Mouse (Mus musculus): Measurements from ENCODE around the gene Dock9.

Dock9 gene

DNA sequence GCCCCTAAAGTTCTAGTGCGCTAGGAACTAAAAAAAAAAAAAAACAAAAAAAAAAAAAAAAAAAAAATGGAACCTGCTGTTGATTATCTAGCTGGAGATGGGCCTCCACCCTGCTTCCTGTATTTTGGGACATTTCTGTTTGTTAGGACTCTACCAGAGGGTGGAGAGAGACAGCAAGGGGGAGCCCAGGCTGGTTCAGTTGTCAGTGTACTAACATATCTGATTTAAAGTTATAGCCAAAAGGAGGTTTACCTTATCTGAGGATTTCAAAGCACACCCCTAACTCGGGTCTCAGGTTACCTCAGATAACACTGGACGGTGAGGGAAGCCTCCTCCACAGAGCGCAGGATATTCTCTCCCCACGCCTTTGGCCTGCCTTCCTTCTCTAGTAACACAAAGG is 4.0 kb downstream of the Dock9 start:
- intact Hi-C loops (cut with DNase I), result no loop called here

GRCm38 (mm10) chr14:121791935-121792334 is 5.7 kb downstream of the Dock9 start:
- intact Hi-C loops (cut with DNase I), result no loop called here

DNA sequence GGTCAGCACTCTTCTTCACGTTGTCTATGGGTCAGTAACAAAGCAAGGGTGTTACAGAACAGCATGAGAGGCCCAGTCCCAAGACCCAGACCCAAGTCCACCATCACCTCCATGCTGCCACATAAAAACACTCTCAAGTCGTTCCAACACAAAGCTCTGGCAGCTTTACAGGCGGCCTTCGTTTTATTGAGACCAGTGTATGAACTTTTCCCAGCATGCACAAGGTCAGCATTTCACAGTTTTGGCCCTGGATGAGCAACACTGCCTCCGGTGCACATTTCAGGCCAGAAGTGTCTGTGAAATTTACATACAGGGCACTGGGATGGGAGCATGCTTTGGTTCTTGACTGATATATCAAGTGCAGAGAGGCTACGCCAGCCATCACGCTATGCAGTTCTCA is 6.5 kb downstream of the Dock9 start:
- intact Hi-C loops (cut with DNase I), result no loop called here

DNA sequence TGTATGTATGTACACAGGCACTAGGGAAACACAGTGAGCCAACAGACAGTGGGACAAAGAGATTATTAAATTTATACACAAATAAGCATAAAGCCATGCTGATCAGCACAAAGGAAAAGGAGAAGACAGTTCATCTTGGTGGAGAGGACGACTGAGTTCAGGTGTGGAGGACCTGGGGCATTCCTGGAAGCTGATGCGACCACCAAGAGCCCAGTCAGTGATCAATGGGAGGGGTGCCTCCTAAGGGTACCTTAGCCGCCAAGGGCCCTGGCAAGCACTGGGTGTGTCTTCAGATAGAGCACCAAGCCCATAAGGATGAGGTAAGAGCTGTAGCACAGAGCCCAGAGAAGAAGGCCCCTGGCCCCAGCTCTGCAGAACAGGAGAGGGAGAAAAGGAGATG is 8.4 kb downstream of the Dock9 start:
- intact Hi-C loops (cut with DNase I), result no loop called here

DNA sequence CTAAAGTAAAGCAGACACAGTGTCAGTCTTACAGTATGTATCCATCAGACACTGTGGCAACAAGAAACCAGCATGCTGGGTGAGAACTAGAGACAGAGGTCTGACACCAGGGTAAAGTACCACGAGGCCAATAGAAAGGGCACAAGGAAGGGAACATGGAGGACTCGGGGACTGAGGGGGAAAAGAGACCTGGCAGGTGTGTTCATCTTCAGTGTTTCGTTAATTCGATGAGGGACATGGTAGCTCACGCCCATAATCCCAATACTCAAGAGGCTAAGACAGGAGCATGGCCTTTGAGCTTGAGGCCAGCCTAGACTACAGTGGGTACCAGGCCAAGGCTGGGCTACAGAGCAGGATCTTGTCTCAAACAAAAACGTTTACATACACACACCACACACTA is 9.2 kb downstream of the Dock9 start:
- intact Hi-C loops (cut with DNase I), result no loop called here

DNA sequence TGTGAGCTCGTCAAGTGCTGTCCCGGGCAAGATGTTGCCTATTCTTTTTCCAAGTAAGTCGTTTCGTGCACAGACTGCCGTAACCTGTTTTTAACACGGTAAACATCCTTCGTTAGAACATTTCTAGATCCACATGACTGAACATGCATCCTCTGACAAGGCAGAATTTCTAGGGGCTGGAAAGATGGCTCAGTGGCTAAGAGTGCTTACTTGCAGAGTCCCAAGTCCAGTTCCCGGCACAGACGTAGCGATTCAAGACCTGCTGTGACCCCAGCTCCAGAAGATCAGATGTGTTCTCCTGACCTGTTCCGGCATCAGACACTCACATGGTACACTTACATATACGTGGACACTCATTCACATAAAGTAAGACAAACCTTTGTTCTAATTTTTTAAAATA is 10.2 kb downstream of the Dock9 start:
- intact Hi-C loops (cut with DNase I), result no loop called here

DNA sequence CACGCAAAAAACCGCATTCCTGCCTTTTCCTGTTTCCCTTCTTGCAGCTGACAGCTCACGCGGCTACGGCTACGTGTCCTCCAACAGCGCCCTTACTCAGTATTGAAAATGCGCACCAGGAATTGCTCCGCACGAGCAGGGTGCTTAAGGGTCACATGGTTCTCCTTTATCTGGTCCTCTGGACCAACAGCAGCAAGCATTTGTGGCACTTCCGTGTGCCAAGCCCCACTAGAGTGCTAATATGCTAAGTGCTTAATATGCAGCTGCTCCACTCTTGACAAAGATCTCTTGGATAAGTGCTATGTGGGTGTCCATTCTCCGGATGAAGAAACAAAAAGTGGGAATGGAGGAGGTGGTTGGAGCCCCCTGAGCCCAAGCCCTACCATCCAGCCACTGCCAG is 10.7 kb downstream of the Dock9 start:
- intact Hi-C loops (cut with DNase I), result no loop called here

GRCm38 (mm10) chr14:121785394-121785793 is 12.2 kb downstream of the Dock9 start:
- intact Hi-C loops (cut with DNase I), result no loop called here

DNA sequence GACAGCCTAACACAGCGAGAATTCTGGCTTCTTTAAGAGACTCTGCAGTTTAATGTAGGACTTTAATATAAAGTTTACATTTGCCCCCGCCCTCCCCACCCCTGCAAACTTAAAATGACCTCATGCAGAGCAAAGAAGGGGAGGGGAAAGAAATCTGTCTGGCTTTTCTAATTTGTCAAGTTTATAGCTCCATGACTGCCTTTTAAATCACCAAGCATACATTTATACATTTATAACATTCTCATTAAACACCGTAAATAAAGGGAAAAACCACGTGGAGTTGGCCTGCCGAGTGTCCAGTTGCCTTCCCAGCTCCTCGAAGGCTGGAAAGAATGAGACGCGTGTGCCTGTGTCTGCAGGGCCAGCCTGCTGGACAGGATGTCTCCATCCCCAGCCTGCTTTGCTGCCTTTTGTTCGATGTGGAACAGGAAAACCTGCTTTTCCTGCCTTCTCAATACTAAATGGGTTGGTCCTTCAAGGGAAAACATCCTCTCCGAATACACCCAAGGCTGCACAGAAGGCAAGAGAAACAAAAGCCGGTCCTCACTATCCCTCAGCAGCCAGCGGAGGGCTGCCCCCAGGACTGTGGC is 16.6 kb downstream of the Dock9 start:
- intact Hi-C loops (cut with DNase I), result no loop called here

GRCm38 (mm10) chr14:121780144-121780913 is 17.3 kb downstream of the Dock9 start:
- intact Hi-C loops (cut with DNase I), result no loop called here

DNA sequence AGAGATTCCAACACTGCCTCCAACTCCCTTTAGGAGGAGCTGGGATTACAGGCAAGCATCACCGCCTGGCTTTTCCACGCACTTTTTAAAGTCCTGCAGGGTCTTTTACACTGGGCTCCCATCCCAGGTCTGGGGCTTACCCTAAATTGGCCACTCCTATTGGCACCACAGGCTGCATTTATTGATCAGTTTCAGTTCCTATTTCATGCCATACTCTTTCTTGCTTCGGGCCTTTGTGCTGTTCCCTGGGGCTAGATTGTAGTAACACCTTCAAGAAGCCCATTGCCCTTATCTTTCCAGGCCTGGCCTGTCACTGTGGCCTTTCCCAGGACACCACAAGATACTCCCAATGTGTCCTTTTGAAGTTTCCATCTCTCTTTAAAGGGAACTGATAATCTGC is 18.0 kb downstream of the Dock9 start:
- intact Hi-C loops (cut with DNase I), result no loop called here

- intact Hi-C loops (cut with DNase I), result no loop called here
Measured at GRCm38 (mm10) chr14:121777279-121777831, 20.3 kb downstream of the Dock9 start.

DNA sequence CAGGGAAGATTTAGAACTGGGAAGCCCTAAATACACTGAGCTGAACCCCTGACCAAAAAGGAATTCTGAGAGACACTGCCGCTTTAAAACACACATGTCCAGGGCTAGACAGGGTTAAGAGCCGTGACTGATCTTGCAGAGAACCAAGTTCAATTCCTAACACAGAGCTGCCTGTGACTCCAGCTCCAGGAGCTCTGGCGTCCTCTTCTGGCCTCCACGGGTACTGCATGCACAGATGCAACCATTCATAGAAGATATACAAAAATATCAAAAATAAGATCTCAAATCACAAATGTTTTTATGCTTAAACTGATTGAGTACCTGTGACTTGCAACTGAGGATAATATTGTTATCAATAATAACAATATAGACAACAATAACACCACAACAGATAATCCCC is 20.9 kb downstream of the Dock9 start:
- intact Hi-C loops (cut with DNase I), result no loop called here

- intact Hi-C loops (cut with DNase I), result no loop called here
Measured at GRCm38 (mm10) chr14:121762021-121762452, 35.6 kb downstream of the Dock9 start.

- intact Hi-C loops (cut with DNase I), result no loop called here
Measured at GRCm38 (mm10) chr14:121760403-121760802, 37.2 kb downstream of the Dock9 start.

DNA sequence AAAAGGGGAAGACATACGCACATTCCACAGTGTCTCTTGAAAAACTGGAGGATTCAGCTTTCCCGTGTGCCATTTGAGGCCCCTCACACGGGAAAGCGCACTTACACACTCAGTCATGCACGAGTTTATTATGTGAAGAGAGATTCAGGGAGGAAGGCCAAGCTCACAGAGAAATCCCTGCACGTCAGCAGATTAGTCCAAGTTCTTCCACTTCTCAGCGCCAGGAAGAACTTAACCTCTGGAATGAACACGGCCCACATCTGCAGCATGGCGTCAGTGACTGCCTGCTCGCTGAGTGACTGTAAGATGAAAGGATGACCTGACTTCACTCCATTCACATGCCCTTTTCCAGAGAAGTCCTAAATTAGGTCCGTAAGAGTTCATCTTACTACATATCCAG is 43.5 kb downstream of the Dock9 start:
- intact Hi-C loops (cut with DNase I), result no loop called here

- intact Hi-C loops (cut with DNase I), result loop anchor here (2.0 kb wide), 1 partner anchor 164 kb away; no protein-coding TSS in a partner anchor
Measured at GRCm38 (mm10) chr14:121752686-121753426, 44.8 kb downstream of the Dock9 start.

GRCm38 (mm10) chr14:121749606-121750005 is 48.0 kb downstream of the Dock9 start:
- intact Hi-C loops (cut with DNase I), result no loop called here

DNA sequence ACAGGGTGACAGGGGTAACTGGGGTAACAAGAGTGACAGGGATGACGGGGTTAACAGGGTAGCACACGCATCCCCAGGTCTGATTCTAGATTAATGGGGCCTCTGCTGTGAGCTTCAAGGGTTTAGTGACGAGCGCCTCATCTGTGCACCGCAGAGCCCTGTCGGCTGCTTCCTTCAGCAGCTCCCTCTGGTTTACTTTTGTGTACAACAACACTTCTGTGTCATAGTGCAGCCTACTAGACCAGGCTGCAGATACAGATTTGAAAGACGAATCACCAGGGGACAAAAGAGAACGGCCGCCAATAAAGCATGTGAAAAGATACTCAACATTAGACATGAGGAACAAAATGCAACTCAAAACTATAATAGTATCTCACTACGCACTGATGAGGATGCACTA is 48.6 kb downstream of the Dock9 start:
- intact Hi-C loops (cut with DNase I), result no loop called here

DNA sequence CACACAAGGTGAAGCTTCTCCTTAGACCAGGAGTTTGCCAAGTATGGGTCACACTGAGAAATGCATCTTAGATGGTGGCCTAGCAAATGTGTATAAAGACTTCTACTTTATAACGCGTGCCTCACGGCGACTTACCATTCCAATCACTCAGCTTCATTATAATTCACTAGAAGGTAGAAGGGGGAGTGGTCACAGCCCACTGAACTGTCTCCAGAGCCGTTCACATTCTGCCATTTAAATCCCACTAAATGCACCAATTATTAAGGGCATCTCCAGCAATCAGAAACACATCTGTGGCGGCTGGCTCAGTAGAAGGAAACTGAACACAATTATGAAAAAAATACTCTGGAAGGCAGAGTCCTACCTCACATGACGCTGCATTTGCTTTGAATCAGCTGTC is 50.3 kb downstream of the Dock9 start:
- intact Hi-C loops (cut with DNase I), result no loop called here

DNA sequence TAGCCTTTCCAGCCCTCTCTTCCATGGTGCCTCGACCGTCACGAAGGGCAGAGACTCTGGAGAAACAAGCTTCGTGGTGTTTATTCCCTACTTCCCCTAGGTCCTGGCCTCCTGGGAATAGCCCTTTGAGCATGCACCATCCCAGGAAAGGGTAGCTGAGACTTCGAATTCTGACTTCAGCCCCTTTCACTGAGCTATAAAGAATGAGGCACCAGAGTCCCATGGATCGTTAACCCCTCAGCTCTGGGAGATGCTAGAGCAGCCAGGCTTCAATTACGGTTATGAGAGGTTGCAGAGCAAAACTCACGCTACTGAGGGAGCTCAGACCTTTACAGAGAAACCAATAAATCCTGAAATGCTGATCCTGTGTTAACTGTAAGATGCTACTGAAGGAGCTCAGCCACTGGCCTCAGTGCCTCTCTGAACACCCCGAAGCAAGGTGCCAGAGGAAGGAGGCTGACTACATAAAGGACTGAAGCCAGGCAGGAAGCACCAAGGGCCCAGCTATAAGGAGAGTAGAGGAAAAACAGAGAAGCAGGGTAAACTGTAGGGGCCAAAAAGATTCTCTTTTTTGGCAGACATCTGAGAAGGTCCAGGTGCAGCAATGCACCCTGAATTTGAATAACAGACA is 53.7 kb downstream of the Dock9 start:
- intact Hi-C loops (cut with DNase I), result no loop called here
